Mouse (Mus musculus) cerebellum, adult 8-10 months (tissue): ENCODE measurements around the gene Spocd1.
"Not testable (repeated sequence)": the region's sequence is repeated elsewhere in the genome, so short reads cannot be mapped to it uniquely, and the experiment has no call there.

Experiments
- DNase-seq: peaks from one replicate; pipeline ENCODE4 v3.0.0; 2022

Spocd1 gene

GRCm38 (mm10) chr4:129928949-129929348, at the start of gene Spocd1:
Spocd1 (plus strand) TSS chr4:129929249.
- no peak for DNase-seq

GRCm38 (mm10) chr4:129880615-129881014, 48.4 kb upstream of the Spocd1 start:
- no peak for DNase-seq

GRCm38 (mm10) chr4:129881661-129882060, 47.4 kb upstream of the Spocd1 start:
- DNase-seq = no peak

GRCm38 (mm10) chr4:129882555-129883293, 46.3 kb upstream of the Spocd1 start:
- no peak for DNase-seq

- DNase-seq = no peak
Observed at GRCm38 (mm10) chr4:129884041-129884930, 44.8 kb upstream of the Spocd1 start.

- DNase-seq = no peak
Observed at GRCm38 (mm10) chr4:129889661-129890060, 39.4 kb upstream of the Spocd1 start.

GRCm38 (mm10) chr4:129890094-129890493, 39.0 kb upstream of the Spocd1 start:
- DNase-seq = no peak

- no peak for DNase-seq
Observed at GRCm38 (mm10) chr4:129894861-129895260, 34.2 kb upstream of the Spocd1 start.

- not testable (repeated sequence) for DNase-seq
Observed at GRCm38 (mm10) chr4:129898815-129899214, 30.2 kb upstream of the Spocd1 start.

GRCm38 (mm10) chr4:129902394-129902793, 26.7 kb upstream of the Spocd1 start:
- no peak for DNase-seq

- no peak for DNase-seq
Observed at GRCm38 (mm10) chr4:129903577-129903976, 25.5 kb upstream of the Spocd1 start.

GRCm38 (mm10) chr4:129905032-129905431, 24.0 kb upstream of the Spocd1 start:
- DNase-seq = no peak

GRCm38 (mm10) chr4:129906016-129906415, 23.0 kb upstream of the Spocd1 start:
- no peak for DNase-seq

GRCm38 (mm10) chr4:129908836-129909235, 20.2 kb upstream of the Spocd1 start:
- no peak for DNase-seq

GRCm38 (mm10) chr4:129909261-129909731, 19.8 kb upstream of the Spocd1 start:
- DNase-seq = no peak

GRCm38 (mm10) chr4:129912998-129913397, 16.1 kb upstream of the Spocd1 start:
- no peak for DNase-seq

- DNase-seq = no peak
Observed at GRCm38 (mm10) chr4:129913761-129914644, 15.0 kb upstream of the Spocd1 start.

- no peak for DNase-seq
Observed at GRCm38 (mm10) chr4:129914686-129915085, 14.4 kb upstream of the Spocd1 start.

- DNase-seq = no peak
Observed at GRCm38 (mm10) chr4:129915349-129915988, 13.6 kb upstream of the Spocd1 start.

GRCm38 (mm10) chr4:129916159-129916558, 12.9 kb upstream of the Spocd1 start:
- DNase-seq = no peak

- no peak for DNase-seq
Observed at GRCm38 (mm10) chr4:129917016-129917603, 11.9 kb upstream of the Spocd1 start.

- DNase-seq = no peak
Observed at GRCm38 (mm10) chr4:129918464-129918863, 10.6 kb upstream of the Spocd1 start.
